Mouse (Mus musculus) neural tube, embryonic 14.5 days (tissue): ENCODE measurements around the gene Cebpg. TPM values are rescaled to one million over a fixed set of nuclear protein-coding genes. Genes with fewer than 3 reads are reported as not detected.

Experiments used
- ATAC-seq: fragments of 200-750 bp; cut with Nextera tagmentation; 2 replicates; pipeline ENCODE4 v1.8.0; 2017; ENCODE audit warnings: low read depth, mild to moderate bottlenecking, moderate TSS enrichment, moderate library complexity
- H3K27ac ChIP-seq: fragments of 300-500 bp; sonication (generic); 2 replicates; pipeline ENCODE4 v1.5.1; 2014; ENCODE audit warnings: low read depth, mild to moderate bottlenecking, control low read depth, low read length, moderate library complexity, mixed read lengths
- H3K27me3 ChIP-seq: fragments of 300-500 bp; sonication (generic); 2 replicates; pipeline ENCODE4 v1.6.1; 2014; ENCODE audit warnings: low read length; ENCODE audit not compliant: control insufficient read depth, insufficient read depth
- H3K36me3 ChIP-seq: fragments of 300-500 bp; sonication (generic); 2 replicates; pipeline ENCODE4 v1.6.1; 2014; ENCODE audit warnings: low read length, mixed read lengths; ENCODE audit not compliant: control insufficient read depth, insufficient read depth
- H3K4me1 ChIP-seq: fragments of 300-500 bp; sonication (generic); 2 replicates; pipeline ENCODE4 v1.6.1; 2014; ENCODE audit warnings: low read length; ENCODE audit not compliant: control insufficient read depth, insufficient read depth
- H3K4me2 ChIP-seq: fragments of 300-500 bp; sonication (generic); 2 replicates; pipeline ENCODE4 v1.6.1; 2014; ENCODE audit warnings: mild to moderate bottlenecking, low read depth, low read length, control low read depth
- H3K4me3 ChIP-seq: fragments of 300-500 bp; sonication (generic); 2 replicates; pipeline ENCODE4 v1.5.1; 2014; ENCODE audit warnings: low read depth, low read length, control low read depth, mixed read lengths
- H3K9ac ChIP-seq: fragments of 300-500 bp; sonication (generic); replicated peaks from 2 replicates; pipeline ENCODE4 v1.6.1; 2014; ENCODE audit warnings: low read depth, mild to moderate bottlenecking, control low read depth, low read length, mixed read lengths
- H3K9me3 ChIP-seq: fragments of 300-500 bp; sonication (generic); 2 replicates; pipeline ENCODE4 v1.6.1; 2016; ENCODE audit warnings: low read length; ENCODE audit not compliant: control insufficient read depth
- WGBS: fragments of 180-500 bp; shearing (Covaris S2); extraction: QIAGEN DNeasy Blood & Tissue Kit; methylation state at CpG from one replicate; pipeline ENCODE4 v1.1.7; 2014; 5-methylcytosine and 5-hydroxymethylcytosine counted together
- polyA plus RNA-seq: library from polyadenylated mRNA; unstranded; fragments of >200 nt; fragmentation: Nextera tagmentation; extraction: Ambion mirVana; gene quantifications from 2 replicates; pipeline ENCODE4 v1.2.1, GENCODE M21; 2014

The Cebpg gene
- 27.2 and 32.4 TPM in 2 replicates for polyA plus RNA-seq

DNA sequence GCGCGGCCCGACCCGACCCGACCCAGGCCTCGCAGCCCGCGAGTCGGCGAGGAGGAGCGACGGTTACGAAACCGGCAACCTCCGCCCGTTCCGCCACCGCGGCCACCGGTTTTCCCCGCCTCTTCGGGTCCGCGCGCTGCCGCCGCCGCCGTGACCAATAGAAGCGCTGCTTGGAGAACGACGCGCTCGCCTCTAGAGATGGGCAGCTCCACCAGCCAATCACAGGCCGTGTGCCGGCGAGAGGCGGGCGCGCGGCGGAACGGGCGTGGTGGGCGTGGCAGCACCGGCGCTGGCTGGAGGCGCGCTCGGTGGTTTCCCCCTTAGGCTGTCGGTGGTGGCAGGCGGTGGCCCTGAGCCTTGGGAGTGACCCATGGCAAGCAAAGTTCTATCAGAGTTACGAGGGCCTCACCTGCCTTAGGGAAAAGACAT is at the start of gene Cebpg:
Cebpg (minus strand) TSS at position 138 of the 429 bp plus-strand sequence.
- Histone ChIP-seq H3K27me3 (no peaks in the 10 kb centered on the region; the same call in 1 of the 2 replicates), H3K36me3 (no peaks in the 10 kb centered on the region), H3K9ac (peak within 1 kb of the TSS; percentile 94), H3K4me2 (peak within 1 kb of the TSS; percentile 92), H3K4me1 (peaks cover 19% of the 10 kb centered on the region), H3K9me3 (no peaks in the 10 kb centered on the region), H3K27ac (peak within 1 kb of the TSS; percentile 90), H3K4me3 (peak within 1 kb of the TSS; percentile 85)
- peak; percentile 99 for ATAC-seq
- under 1% methylated on average over 38 of the region's 53 CpGs for WGBS

DNA sequence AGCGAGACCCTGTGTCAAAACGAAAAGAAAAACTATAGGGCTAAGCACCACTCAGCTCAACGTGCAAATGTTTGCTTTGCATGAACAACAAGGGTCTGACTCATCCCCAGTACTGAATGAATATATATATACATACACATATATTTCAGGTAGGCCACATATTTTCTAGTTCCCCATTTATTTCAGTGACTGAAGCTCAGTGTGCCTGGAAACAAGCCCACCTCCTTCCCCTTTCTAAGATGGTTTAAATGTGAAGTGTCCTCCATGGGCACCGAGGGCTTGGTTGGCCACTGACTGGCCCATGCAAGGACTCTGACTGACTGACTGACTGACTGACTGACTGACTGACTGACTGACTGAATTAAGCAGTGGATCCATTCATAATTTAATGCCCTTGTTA is 43.2 kb upstream of the Cebpg start:
- no peaks in the 10 kb centered on the region for H3K27me3 ChIP-seq
- no peak for ATAC-seq
- no peaks in the 10 kb centered on the region for H3K9me3 ChIP-seq
- no peak overlapping the region for H3K4me2 ChIP-seq
- H3K4me3 ChIP-seq = no peak overlapping the region
- no peaks in the 10 kb centered on the region for H3K36me3 ChIP-seq
- no peak overlapping the region for H3K9ac ChIP-seq
- H3K27ac ChIP-seq = no peak overlapping the region
- WGBS = 86% methylated on average over 4 of the region's 4 CpGs
- H3K4me1 ChIP-seq = no peaks in the 10 kb centered on the region

GRCm38 (mm10) chr7:35098777-35099176 is 42.4 kb upstream of the Cebpg start:
- Histone ChIP-seq H3K4me2 (no peak overlapping the region), H3K36me3 (no peaks in the 10 kb centered on the region), H3K9me3 (no peaks in the 10 kb centered on the region), H3K4me1 (no peaks in the 10 kb centered on the region), H3K4me3 (no peak overlapping the region), H3K27ac (no peak overlapping the region), H3K27me3 (no peaks in the 10 kb centered on the region), H3K9ac (no peak overlapping the region)
- 84% methylated on average over 4 of the region's 4 CpGs for WGBS
- ATAC-seq = no peak

GRCm38 (mm10) chr7:35094975-35095678 is 38.8 kb upstream of the Cebpg start:
- Histone ChIP-seq H3K36me3 (no peaks in the 10 kb centered on the region), H3K27ac (no peak overlapping the region), H3K4me3 (no peak overlapping the region), H3K4me2 (no peak overlapping the region), H3K9me3 (no peaks in the 10 kb centered on the region), H3K27me3 (no peaks in the 10 kb centered on the region), H3K9ac (no peak overlapping the region), H3K4me1 (no peaks in the 10 kb centered on the region)
- 84% methylated on average over 9 of the region's 9 CpGs for WGBS
- no peak for ATAC-seq

DNA sequence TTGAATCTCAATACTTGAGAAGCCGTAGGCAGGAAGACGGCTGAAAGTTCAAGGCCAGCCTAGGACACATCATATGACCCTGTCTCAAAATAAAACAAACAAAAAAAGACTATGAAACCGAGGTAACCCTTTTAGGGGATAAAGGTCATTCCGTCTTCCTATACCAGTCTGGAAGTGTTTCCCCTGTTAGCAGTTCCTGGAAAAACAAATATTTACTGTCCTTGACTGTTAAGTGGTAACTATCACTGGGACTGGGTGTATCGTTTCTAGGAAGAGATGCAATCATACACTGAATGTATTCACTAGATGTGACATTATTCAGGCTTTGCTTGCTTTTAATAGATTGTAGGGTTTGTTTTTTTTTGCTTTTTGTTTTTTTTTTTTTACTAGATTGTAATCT is 34.2 kb upstream of the Cebpg start:
- Histone ChIP-seq H3K9me3 (no peaks in the 10 kb centered on the region), H3K36me3 (no peaks in the 10 kb centered on the region), H3K4me3 (no peak overlapping the region), H3K4me1 (0 out of 2 replicates have a peak, but pooled peaks cover 3% of the 10 kb centered on the region), H3K27ac (no peak overlapping the region), H3K4me2 (no peak overlapping the region), H3K9ac (no peak overlapping the region), H3K27me3 (no peaks in the 10 kb centered on the region)
- 82% methylated on average over 5 of the region's 5 CpGs for WGBS
- ATAC-seq = no peak

DNA sequence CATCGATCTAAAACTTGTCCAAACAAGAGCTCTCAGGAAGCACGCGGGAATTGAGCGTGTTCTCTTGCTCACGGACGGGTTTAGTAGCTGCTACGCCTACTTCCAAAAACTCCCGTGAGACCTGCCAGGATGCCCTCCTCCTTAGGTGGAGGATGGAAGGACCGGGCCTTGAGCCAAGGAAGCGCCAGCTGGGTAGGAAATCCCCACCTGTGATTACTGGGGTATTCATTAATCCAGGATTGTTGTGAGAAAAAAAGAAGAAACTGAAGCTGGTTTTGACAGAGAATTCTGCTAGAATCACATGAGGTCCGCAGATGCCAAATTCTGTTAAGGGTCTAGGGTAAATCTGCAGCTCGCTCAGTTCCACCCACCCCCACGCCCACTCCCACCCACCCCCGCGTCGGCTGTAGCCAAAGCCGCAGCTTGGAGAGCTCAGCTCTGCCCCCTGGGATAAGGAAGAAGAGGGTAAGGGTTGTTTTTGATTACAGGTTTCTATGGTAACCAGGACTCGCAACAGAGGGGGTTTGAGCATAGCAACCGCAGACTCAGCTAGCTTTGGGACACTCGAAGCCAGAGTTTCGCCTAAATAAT is 30.0 kb upstream of the Cebpg start:
- Histone ChIP-seq H3K4me2 (peak overlapping the region; percentile 41), H3K4me3 (peak overlapping the region; percentile 9; the same call in 1 of the 2 replicates), H3K9me3 (no peaks in the 10 kb centered on the region), H3K27me3 (no peaks in the 10 kb centered on the region), H3K4me1 (0 out of 2 replicates have a peak, but pooled peaks cover 3% of the 10 kb centered on the region), H3K36me3 (no peaks in the 10 kb centered on the region), H3K27ac (no peak overlapping the region), H3K9ac (no peak overlapping the region)
- ATAC-seq = peak; percentile 78; the same call in 1 of the 2 replicates
- WGBS = 2% methylated on average over 21 of the region's 21 CpGs

GRCm38 (mm10) chr7:35084565-35085360 is 28.4 kb upstream of the Cebpg start:
- WGBS = 80% methylated on average over 12 of the region's 12 CpGs
- no peak for ATAC-seq
- no peaks in the 10 kb centered on the region for H3K27me3 ChIP-seq
- H3K27ac ChIP-seq = no peak overlapping the region
- H3K4me3 ChIP-seq = no peak overlapping the region
- no peaks in the 10 kb centered on the region for H3K9me3 ChIP-seq
- no peaks in the 10 kb centered on the region for H3K36me3 ChIP-seq
- no peak overlapping the region for H3K9ac ChIP-seq
- no peak overlapping the region for H3K4me2 ChIP-seq
- H3K4me1 ChIP-seq = 0 out of 2 replicates have a peak, but pooled peaks cover 3% of the 10 kb centered on the region

DNA sequence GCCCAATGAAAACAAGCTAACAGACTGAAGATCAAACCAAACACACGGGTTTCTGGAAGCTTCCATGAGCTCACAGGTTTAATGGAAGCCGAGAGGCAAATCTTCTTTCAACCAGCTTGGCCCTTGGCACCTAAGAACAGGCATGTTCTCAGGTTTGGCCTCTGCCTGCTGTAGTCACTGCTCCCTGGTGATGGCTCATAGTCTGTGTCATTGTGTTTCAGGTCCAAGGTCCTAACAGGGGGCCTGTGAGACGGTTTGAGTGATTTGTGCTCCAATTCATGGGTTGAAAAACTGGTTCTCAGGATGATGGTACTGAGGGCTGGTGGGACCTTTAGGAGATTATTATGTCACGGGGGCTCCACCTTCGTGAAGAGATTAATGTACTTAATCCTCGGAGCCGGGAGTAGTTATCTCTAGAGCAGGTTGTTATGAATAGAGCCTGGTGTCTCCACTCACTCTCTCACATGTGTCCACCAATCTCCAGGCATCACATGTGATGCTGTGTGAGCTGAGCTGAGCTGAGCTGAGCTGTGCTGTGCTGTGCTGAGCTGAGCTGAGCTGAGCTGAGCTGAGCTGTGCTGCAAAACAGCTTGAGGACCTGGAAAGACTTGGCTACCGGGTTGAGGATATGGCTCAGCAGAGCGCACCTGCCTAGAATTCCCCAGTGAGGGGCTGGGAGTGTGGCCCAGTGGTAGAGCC is 25.2 kb upstream of the Cebpg start:
- Histone ChIP-seq H3K9ac (no peak overlapping the region), H3K4me2 (no peak overlapping the region), H3K36me3 (no peaks in the 10 kb centered on the region), H3K4me1 (0 out of 2 replicates have a peak, but pooled peaks cover 3% of the 10 kb centered on the region), H3K27ac (no peak overlapping the region), H3K9me3 (no peaks in the 10 kb centered on the region), H3K4me3 (no peak overlapping the region), H3K27me3 (no peaks in the 10 kb centered on the region)
- ATAC-seq = no peak
- 85% methylated on average over 9 of the region's 9 CpGs for WGBS
